Mouse (Mus musculus) lung, adult 18-20 months (tissue): ENCODE measurements around the gene Gm29094.
A peak's percentile ranks its signal among the peaks of the same experiment; 100 is the strongest.
"Not testable (repeated sequence)": the region's sequence is repeated elsewhere in the genome, so short reads cannot be mapped to it uniquely, and the experiment has no call there.

ENCODE experiments used
- DNase-seq, 2 experiments: peaks; one replicate each; pipeline ENCODE4 v3.0.0; 2022; ENCODE audit warnings: mixed read lengths in 2 of 2

Gm29094 gene

DNA sequence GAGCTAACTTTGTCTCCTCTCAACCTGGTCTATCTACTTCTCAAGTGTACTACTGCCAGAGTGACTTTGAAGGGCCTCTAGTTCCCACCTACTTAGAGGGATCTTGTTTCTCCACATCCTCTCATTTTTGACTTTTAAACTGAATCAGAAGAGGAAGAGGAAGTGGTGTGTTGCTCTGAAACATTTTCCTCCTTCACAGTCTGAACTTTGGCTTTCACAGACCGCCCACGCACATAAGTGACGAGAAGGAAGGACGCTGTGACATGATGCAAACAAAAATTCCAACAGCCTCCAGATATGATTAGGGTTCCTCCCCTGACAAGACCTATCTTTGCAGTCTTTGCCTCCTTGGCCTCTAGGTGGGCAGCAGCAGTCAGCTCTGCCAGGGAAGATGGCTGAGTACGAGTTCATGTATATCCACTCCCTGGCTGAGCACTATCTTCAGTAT is at the start of gene Gm29094, which contains the start of gene Bcl2a1b:
TSS of gene Gm29094 (plus strand) at position 411 of the 448 bp plus-strand sequence.
TSS of gene Bcl2a1b (plus strand) at position 241 of the 448 bp plus-strand sequence.
- peak; percentile 75 to 78 for DNase-seq

DNA sequence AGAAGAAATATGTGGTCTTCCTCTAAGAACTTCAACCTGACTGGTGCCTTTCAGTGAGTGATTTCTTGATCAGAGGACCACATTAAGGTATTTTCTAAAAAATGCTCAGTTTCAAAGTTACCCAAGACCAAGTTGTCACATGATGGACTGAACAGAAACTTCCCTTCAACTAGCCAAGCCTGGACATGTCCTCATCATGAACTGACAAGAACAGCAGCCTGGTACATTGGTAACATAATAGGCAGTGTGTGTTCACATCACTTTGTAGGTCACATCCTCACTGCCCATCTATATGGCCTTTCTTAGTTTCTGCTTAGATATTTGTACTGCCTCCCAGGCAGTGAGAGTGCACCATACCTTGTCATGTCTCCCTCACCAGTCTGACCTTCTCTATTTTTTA is 26.6 kb upstream of the Gm29094 start:
- not testable (repeated sequence) for DNase-seq

DNA sequence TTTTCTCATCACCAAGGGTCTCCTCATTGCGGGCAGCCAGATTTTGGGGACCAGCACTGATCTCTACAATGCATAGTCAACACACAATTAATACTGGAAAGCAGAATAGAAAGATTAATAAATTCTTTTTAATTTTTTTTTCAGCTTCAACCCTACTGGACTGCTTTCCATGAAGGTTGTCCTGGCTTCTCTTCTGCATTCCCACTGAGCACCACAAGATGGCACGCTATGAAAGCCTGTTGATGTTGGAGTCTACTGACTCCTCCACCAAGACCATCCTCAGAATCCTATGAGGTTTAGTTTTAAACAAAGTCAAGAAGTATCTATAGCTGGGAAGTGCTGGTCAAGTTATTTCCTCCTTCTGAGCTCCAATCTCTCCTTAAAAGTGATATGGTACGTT is 20.3 kb upstream of the Gm29094 start:
- DNase-seq: peak; percentile 84

DNA sequence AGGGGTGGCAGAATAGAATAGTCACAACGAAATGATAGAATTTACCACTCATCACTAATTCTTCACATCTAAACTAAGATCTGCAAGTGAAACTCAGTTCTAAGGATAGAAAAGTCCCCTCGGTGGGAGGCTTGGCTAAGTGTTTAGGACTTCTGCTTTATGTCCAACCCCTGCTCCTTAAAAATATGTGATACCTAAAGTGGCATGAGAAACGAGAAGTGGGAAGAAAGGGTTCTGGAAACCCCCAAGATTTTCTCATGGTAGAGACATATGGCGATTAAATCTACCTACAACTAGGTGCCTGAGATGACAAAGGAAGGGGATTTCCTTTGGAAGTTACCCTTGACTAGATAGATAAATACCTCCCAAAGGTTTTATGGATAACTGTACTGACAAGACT is 19.7 kb upstream of the Gm29094 start:
- not testable (repeated sequence) for DNase-seq

DNA sequence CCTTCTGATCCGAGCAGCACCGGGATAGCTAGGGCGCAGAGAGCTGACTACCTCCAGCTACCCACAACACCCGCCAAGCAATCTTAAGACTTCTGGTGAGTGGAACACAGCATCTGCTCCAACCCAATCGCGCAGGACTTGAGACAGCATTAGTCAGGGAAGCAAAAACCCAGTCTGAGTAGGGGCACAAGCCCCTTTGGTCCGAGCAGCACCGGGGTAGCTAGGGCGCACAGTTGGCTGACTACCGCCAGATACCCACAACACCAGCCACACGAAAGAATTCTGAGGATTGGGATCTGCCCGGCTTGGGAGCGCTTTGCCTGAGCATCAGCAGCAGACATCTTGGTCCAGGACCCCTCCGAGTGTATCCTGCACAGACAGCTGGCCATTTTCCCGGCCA is 12.2 kb upstream of the Gm29094 start:
- DNase-seq: not testable (repeated sequence)

DNA sequence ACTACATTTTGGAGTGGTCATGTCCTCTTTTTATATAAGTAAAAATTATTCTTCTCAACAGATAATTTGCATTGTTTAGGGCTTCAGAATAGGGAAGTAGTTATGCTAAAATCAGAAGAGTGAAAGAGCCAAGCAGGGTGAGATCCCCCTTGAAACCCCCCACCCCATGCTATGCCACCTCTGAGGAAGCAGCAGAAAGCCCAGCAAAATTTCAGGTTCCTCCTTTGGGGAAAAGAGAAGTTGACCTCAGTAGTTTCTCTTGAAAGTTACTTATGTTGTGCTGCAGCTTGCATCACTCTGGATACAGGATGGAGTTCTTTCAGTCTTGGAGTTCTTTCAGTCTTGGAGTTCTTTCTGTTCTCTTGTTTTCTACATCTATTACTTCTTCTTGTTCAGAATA is 3.7 kb upstream of the Gm29094 start:
- DNase-seq: not testable (repeated sequence)

DNA sequence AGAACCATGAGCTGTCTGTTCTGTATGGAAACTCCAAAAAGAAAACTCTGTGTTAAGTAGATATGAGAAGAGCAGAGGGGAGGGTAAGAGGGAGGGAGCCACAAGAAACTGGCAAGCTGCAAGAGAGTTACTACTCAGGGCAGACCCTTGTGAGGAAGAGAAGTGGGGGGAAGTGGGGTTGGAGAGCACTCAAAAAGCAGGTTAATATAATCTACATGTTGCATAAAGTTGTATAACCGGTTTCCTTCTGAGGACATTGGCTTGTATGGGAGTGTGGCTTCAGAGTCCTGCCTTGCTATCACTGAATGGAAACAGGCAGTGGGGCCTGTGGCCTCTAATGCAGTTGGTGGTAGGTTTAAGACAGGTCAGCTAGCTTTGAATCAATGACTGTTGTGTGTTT is 1.7 kb upstream of the Gm29094 start:
- peak; percentile 82 to 89 for DNase-seq

DNA sequence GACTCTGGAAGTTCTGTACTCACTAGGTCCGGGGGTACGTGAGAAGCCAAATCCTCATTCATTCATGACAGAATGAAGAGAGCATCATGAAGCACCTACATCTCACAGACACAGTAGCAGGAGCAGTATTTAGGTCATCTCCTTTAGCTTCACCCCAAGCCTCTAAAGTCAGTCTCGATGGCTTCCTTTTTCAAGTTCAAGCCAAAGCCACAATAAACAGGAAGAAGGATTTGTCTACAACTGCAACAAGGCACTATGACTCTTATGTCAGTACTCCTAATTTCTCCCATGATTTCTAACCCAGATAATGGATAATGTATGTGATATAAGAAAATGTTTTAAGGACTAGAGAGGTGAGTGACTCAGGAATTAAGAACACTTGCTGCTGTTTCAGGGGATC is 830 bp upstream of the Gm29094 start:
- not testable (repeated sequence) for DNase-seq

DNA sequence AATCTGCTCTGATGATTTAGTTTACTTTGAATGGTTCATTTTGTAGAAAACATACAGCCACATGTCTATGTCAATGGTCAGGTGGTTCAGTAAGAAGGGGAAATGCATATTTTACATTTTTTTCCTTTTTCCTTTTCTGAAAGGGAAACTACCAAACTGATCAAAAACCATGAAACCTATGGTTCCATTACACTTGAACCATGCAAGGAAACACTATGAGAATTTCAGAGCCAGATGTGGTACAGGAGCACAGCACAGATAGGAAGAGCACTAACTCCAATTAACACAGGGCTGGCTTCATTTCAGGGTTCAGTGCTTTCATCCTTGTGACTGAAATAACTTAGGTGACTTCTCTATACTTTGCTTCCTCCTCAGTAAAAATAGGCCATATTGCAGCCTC is 3.1 kb downstream of the Gm29094 start:
- DNase-seq: not testable (repeated sequence)

DNA sequence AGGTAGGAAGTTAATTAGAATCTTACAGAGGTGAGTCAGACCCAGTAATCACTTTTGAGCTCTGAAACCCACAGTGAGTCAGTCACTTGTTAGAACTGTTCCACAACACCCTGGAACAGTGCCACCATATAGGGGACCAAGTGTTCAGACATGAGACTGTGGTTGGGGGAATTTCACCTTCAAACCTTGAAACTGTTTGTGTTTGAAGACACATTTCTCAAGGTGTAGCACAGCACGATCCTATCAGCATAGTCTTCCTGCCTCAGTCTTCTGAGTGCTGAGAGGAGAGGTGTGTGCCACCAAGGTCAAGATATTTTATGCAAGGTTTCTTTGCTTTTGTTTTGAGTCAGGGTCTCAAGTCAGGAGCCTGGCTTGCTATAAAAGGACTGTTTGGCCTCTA is 9.8 kb downstream of the Gm29094 start:
- not testable (repeated sequence) for DNase-seq

DNA sequence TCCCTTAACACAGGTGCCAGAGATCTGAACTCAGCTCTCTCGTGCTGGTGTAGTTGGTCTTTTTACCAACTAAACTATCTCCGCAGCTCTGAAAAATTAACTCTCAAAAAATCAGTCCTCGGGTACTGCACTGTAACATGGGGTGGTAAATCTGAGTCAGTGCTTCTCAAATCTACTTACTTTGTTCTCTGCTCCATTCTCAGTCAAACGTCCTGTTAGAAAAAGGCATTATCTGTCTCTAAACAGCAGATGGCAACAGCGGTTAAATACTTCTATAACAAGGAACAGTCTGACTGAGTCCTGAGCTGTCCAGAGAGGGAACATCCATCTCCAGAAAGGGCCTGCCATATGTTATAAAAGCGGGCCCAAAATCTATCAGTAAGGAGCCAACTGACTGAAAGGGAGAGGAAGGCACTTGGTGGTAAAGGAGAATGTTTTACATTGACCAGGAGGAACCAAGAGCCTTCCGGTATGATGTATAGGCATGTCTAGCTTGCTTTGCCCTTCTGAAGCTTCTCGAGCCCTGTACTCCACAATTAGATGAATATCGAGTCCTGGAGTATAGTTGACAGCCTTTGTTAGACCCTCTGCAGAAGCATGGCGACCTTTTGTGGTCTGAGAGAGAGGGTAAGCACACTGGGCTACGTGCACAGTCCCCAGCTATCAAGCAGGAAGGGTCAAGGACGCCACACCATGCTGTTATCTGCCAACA is 11.3 kb downstream of the Gm29094 start, which contains the start of gene Mthfs:
TSS of gene Mthfs (plus strand) at position 324 of the 712 bp plus-strand sequence.
- not testable (repeated sequence) for DNase-seq

DNA sequence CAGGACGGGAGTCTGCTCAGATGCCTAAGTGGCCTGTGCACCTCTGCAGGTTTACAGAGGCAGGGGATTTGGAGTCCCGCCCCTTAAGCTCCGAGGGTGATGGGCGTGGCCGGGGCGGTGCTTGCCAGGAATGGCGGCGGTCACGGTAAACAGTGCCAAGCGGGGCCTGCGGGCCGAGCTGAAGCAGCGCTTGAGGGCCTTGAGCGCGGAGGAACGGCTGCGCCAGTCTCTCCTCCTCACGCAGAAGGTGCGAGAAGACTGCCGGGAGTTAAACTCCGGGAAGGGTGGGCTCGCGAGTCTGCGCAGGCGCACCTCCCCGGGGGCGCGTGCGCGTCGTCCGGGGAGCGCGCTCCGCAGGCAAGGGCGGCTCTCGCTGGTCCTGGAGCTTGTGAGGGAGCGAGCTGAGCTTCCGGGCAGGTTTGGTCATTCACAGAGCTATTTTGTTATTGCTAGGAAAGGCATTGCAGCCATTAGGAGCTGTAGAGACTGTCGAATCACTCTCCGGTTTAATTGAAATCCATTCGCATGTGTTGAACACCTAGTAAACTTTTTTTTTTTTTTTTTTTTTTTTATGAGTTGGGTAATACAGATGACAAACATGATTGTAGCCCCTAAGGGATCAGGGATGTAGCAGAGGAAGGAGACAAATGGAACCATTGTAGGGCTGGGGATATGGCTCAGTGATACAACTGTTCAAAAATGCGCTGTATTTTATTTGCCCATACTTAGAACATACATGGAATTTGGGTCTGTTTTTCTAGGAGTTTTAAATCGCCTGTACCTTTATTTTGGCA is 12.1 kb downstream of the Gm29094 start:
- peak; percentile 90 for DNase-seq

DNA sequence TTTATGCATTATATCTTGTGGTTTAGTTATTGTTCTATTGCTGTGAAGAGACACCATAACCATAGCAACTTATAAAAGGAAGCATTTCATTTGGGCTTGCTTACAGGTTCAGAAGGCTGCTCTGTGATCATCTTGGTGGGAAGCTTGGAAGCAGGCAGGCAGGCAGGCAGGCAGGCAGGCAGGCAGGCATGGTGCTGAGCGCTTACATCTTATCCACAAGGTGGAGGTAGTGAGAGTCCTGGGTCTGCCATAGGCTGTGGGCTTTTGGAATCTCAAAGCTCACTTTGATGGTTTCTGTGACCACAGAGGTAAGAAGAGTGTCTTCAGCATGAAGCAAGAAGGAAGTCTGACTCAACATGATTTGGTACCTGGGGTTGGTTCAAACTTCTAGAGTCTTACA is 13.2 kb downstream of the Gm29094 start:
- peak; percentile 61 to 66 for DNase-seq

DNA sequence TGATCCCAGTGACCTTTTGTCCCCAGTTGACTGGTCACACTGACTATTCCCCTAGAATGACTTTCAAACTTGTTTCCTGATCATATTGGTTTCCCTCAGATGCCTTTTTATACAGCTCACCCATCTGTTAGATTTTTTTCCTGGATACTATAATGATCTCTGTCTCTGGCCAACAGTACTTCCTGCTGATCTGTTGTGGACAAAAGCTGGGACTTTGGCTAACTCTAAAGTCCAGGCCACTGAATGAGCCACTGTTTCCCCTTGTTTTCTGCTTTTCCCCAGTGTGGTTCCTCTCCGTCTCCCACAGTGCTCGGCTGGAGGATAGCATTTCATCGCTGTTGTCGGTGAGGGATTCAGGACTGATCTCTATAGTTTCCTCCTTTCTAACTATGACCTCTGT is 19.0 kb downstream of the Gm29094 start:
- DNase-seq: not testable (repeated sequence)

DNA sequence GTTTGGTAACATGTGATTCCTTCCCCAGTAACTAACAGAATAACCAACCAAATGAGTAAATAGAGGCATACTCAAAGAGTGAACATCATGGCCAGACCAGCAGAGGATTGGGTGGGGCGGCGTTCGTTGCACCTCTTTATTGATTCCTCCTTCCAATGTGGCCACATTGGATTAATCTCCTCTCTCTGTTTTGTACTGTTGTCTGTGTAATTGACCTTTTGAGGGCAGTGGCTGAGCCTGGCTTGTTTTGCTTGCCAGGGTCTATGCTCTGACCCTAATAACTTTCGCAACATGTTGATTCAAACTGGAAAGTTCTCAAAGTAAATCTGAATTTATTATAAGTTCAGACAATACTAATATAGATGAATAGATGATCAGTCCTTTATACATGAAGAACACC is 20.5 kb downstream of the Gm29094 start:
- DNase-seq: not testable (repeated sequence)

DNA sequence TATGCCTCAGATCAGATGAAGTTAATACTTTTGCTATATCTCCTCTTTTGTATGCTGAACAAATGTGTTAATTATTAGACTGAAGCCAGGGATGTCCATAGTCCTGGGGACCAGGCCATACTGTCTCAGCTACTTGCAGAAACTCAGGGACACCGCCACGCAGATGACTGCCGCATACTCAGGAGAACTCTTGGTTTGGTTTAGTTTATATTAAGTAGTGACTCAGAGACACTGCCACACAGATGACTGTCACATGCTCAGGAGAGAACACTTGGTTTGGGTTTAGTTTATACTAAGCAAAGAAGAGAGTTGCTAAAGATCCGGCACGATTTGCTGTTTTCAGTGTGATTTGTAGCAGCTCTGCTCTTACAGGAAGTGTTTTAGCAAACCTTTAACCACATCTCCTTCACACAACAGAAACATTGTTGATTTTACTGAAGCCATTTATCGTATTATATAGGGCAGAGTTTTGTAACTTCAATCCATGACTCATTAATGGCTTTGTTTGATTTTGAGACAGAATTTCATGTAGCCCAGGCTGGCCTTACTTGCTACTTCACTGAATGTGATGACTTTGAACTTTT is 21.6 kb downstream of the Gm29094 start:
- DNase-seq: not testable (repeated sequence)

DNA sequence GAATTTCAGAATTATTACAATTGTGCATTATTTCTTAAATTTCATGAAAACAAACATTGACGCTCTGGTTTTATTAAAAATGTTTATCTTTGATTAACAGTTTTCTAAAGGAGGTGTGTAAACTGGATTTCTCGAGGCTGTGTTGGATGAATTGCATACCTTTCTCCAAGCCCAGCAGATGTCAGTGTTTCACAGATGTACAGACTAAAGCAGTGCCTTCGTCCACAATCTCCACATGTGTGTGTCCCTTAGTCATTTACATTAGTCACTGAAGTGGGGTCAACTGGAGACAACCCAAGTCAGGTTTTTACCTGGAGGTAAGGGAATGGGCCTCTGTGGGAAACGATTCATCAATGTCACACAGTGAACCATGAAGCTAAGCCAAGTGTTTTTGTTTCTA is 26.9 kb downstream of the Gm29094 start:
- DNase-seq: no peak

DNA sequence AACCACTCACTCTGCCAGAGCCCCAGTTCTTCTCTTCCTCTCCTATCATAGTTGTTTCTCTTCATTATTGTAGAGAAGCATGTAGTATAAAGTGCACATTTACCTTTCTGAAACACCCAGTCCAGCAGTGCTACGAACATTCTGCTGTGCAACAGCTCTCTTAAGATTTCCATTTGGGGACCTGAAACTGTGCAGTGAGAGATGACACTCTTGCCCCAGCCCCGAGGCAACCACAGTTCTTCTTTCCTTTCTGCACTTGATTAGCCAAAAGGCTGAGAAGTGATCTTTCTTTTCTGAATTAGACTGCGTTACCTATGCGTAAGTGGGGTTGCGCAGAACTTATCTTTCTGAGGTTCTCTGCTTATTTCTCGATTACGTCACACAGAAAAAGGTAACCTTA is 28.9 kb downstream of the Gm29094 start:
- no peak for DNase-seq

DNA sequence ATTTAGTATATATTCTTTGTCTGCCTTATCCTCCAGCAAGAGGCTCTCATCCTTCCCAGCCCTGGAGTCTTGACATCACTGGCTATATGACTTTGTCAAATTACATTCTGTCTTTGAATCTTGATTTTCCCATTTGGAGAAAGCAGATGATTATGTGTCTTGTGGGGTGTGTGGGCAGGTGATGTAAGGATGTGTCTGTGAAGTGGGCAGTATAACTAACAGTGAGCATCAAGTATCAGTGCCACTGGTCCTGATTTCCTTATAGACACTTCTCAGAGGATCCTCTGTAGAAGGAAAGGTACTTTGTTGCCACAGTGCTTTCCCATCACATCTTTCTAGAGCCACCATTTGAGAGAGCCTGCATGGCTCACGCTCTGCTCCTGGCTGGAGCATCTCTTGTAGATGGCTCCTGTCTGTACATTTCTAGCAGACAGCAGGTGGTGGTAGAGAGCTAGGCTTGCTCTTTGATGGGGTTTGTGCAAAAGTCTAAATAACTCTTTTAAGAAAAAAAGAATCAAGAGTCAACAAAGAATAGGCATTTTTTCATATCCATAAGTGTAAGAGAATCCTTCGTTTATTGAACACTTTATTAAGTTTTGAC is 31.8 kb downstream of the Gm29094 start:
- DNase-seq: not testable (repeated sequence)

DNA sequence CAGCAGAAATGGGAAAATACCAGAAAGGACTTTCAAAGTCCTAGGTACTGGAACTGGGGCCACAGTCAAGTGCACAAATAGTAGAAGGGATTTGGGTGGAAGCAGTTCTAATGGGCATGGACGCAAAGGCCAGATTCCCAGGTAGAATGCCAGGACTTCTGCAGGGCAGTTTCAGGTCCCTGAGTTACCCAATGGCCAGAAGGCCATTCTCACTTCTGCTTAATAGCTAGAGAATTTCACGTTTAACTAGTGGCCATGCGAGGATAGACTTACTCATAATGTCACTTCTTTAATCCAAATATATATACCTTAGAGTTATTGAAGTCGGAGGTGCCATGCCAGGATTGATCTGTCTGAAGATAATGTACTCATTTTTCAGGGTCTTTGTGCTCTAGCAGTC is 38.0 kb downstream of the Gm29094 start:
- DNase-seq: not testable (repeated sequence)

DNA sequence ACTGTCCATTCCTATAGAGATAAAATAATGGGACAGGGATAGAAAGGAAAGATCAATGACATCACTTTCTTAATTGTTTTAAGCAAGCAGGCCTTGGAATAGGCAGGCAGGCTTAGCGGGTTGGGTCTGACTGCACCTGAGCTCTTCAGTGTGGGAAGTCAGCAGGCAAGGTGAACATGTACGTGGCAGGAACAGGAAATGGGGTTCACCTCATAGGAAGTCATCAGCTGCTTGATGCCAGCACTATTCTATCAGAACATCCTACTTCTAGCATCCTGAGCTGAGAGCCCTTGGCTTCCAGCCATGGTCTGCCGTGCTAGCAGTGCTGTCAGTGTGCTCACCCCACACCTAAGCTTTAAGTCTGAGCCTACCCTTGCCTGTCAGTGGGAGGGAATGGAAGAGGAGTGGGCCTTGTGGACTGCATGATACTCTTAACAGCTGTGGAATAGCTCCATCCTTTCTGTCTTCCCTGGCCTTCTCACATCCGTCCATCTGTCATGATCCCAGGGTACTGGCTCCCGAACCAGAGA is 39.9 kb downstream of the Gm29094 start:
- DNase-seq: not testable (repeated sequence)

DNA sequence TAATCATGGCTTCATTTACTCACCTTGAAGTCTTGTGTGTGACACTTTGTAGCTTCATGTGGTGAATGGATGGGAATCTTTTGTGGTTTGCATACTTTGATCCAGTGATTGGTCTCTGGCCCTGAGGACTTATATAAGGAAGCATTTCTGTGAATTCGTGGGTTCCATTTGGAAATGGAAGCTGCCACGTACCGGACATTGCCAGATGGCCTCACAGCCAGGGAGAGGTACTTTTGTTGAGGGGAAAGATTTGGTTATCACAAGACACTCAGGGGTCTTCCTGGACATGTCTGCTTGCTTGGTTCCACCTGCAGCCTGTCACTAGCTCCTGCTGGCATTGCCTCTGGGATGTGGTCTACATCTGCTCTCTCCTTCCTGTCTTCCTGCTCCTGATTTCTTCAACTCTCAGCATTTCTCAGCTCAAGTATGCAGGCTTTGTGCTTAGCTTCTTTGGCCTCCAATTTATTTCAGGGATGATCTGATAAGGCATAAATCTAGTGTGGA is 41.4 kb downstream of the Gm29094 start:
- not testable (repeated sequence) for DNase-seq
